ENCODE assay signal across 9 mouse cellular contexts in genomic region chr19:4990716-4991115, GRCm38 (mm10). TPM values are rescaled to one million over a fixed set of nuclear protein-coding genes. Genes with fewer than 3 reads are reported as not detected.
A peak's percentile ranks its signal among the peaks of the same experiment; 100 is the strongest.
DNase-seq lines count a peak whose midpoint lies in the region; ATAC-seq lines count a peak whose summit lies in the region.
"Had no signal": no experiment of that assay in that cellular context is flagged by ENCODE, and none has a peak within 500 bp of the region (broad histone marks: within the 10 kb centered on the region; RNA-seq: fewer than 3 reads in every experiment).

No protein-coding gene starts in this region.

- no peaks in the 10 kb centered on the region for H3K9me3 ChIP-seq in midbrain, embryonic 12.5 days

- H3K4me2 ChIP-seq in midbrain, embryonic 12.5 days (replicated peaks): peak overlapping the region; percentile 57

- no peaks in the 10 kb centered on the region for H3K36me3 ChIP-seq in midbrain, embryonic 12.5 days

- H3K27ac ChIP-seq in midbrain, embryonic 12.5 days (replicated peaks): no peak overlapping the region
- H3K27ac ChIP-seq: macrophage had no signal

- peak overlapping the region; percentile 46 for H3K4me3 ChIP-seq in midbrain, embryonic 12.5 days

- peaks cover 16% of the 10 kb centered on the region; the same call in 1 of the 2 replicates for H3K4me1 ChIP-seq in midbrain, embryonic 12.5 days

- WGBS in midbrain, embryonic 12.5 days: under 1% methylated on average over 22 of the region's 22 CpGs

- peaks cover 93% of the 10 kb centered on the region for H3K27me3 ChIP-seq in midbrain, embryonic 12.5 days

- no peak overlapping the region for H3K9ac ChIP-seq in midbrain, embryonic 12.5 days (replicated peaks)

- peak; percentile 60 for DNase-seq in cerebellum, adult 11-12 months
- DNase-seq in cerebellum, adult 11 months: no peak
- peak; percentile 4 for DNase-seq in thymus, postnatal 14 days
- no peak for DNase-seq in thymus, postnatal 4 days
- no peak for DNase-seq in spleen, postnatal 4 days (ENCODE audit: low spot score in 2 of 2)
- DNase-seq in thymus, postnatal 25 days: no peak
- DNase-seq in spleen, postnatal 36 days (ENCODE audit: low spot score in 2 of 2): no peak

- 0 out of 2 replicates have a peak, but pooled peaks have one; percentile 41 for ATAC-seq in midbrain, embryonic 12.5 days (ENCODE audit: low FRiP score, low read depth)

RNA-seq across cellular contexts. Expression of gene Npas4, which starts 0.6 kb away (rescaled TPM):
- 0.07 and 0.20 TPM in 2 replicates for polyA plus RNA-seq in midbrain, embryonic 12.5 days (2016; fragmentation: Nextera tagmentation; extraction: Ambion mirVana)

RNA-seq across cellular contexts. Expression of gene Mrpl11, which starts 28.8 kb away (rescaled TPM):
- 125 and 129 TPM in 2 replicates for polyA plus RNA-seq in midbrain, embryonic 12.5 days (2016; fragmentation: Nextera tagmentation; extraction: Ambion mirVana)

RNA-seq across cellular contexts. Expression of gene Slc29a2, which starts 32.9 kb away (rescaled TPM):
- 4.8 and 5.1 TPM in 2 replicates for polyA plus RNA-seq in midbrain, embryonic 12.5 days (2016; fragmentation: Nextera tagmentation; extraction: Ambion mirVana)

RNA-seq across cellular contexts. Expression of gene Peli3, which starts 47.8 kb away (rescaled TPM):
- polyA plus RNA-seq in midbrain, embryonic 12.5 days (2016; fragmentation: Nextera tagmentation; extraction: Ambion mirVana): 3.8 and 4.6 TPM in 2 replicates

RNA-seq across cellular contexts. Expression of gene B4gat1, which starts 47.9 kb away (rescaled TPM):
- polyA plus RNA-seq in midbrain, embryonic 12.5 days (2016; fragmentation: Nextera tagmentation; extraction: Ambion mirVana): 40.7 and 42.4 TPM in 2 replicates

Comparison
In these comparisons a context has a peak if more than half of its experiments do, and no peak if none do; other contexts are left out.
1. DNase-seq: peak in cerebellum, adult 11-12 months (single experiment) and thymus, postnatal 14 days (single experiment); none in cerebellum, adult 11 months (single experiment), thymus, postnatal 4 days (single experiment), spleen, postnatal 4 days (0 of 2), thymus, postnatal 25 days (single experiment) and spleen, postnatal 36 days (0 of 2).